Mouse (Mus musculus): ENCODE data around the gene Gm10024. TPM values are rescaled to one million over a fixed set of nuclear protein-coding genes. Genes with fewer than 3 reads are reported as not detected.
A peak's percentile ranks its signal among the peaks of the same experiment; 100 is the strongest.
"Not testable (repeated sequence)": the region's sequence is repeated elsewhere in the genome, so short reads cannot be mapped to it uniquely, and the experiment has no call there.

Gene Gm10024
- polyA plus RNA-seq, 1 experiment from 2014 or later, result 0.18 TPM

- no peaks in the 10 kb centered on the region for H3K27me3 ChIP-seq (ENCODE audit: control insufficient read depth, insufficient read depth, low read length)
- H3K4me3 ChIP-seq (ENCODE audit: low read depth, low read length), result no peak overlapping the region
- WGBS, result 75% methylated on average over 8 of the region's 8 CpGs
- ATAC-seq (ENCODE audit: low FRiP score, low TSS enrichment), result no peak
- H3K9ac ChIP-seq (ENCODE audit: low read length), result no peak overlapping the region
- no peaks in the 10 kb centered on the region for H3K4me1 ChIP-seq (replicated peaks; ENCODE audit: control insufficient read depth, insufficient read depth)
- H3K9me3 ChIP-seq (ENCODE audit: control insufficient read depth, low read length), result no peaks in the 10 kb centered on the region
- H3K36me3 ChIP-seq (ENCODE audit: control insufficient read depth, insufficient read depth, low read length), result no peaks in the 10 kb centered on the region
- TF ChIP-seq CTCF (IDR thresholded peaks at IDR 0.05; ENCODE audit: low read depth) (peak; percentile 37; the same call in 1 of the 2 replicates), EP300 (optimal IDR thresholded peaks at IDR 0.05) (no peak)
- DNase-seq (ENCODE audit: low spot score), result no peak
- H3K27ac ChIP-seq (replicated peaks), result no peak overlapping the region
- no peak overlapping the region for H3K4me2 ChIP-seq (replicated peaks; ENCODE audit: low read depth)
These were observed 13.6 kb downstream of the Gm10024 start for GRCm38 (mm10) chr10:77724855-77725254.

- Histone ChIP-seq H3K9ac (ENCODE audit: low read length) (no peak within 1 kb of the TSS), H3K4me3 (ENCODE audit: low read depth, low read length) (no peak within 1 kb of the TSS), H3K4me1 (replicated peaks; ENCODE audit: control insufficient read depth, insufficient read depth) (no peaks in the 10 kb centered on the region), H3K36me3 (ENCODE audit: control insufficient read depth, insufficient read depth, low read length) (no peaks in the 10 kb centered on the region), H3K4me2 (replicated peaks; ENCODE audit: low read depth) (no peak within 1 kb of the TSS), H3K9me3 (ENCODE audit: control insufficient read depth, low read length) (no peaks in the 10 kb centered on the region), H3K27me3 (ENCODE audit: control insufficient read depth, insufficient read depth, low read length) (no peaks in the 10 kb centered on the region), H3K27ac (replicated peaks) (no peak within 1 kb of the TSS)
- WGBS, result 35% methylated on average over 3 of the region's 3 CpGs
- no peak for DNase-seq (ENCODE audit: low spot score)
- no peak for TF ChIP-seq EP300 (optimal IDR thresholded peaks at IDR 0.05)
- no peak for TF ChIP-seq CTCF (IDR thresholded peaks at IDR 0.05; ENCODE audit: low read depth)
- ATAC-seq (ENCODE audit: low FRiP score, low TSS enrichment), result no peak
These were observed 14.9 kb downstream of the Gm10024 start, which contains the start of gene Gm10100 for GRCm38 (mm10) chr10:77726186-77726585. Gene Gm10100, plus strand, starts transcription at chr10:77726486.

- Histone ChIP-seq H3K9me3 (ENCODE audit: control insufficient read depth, low read length) (no peaks in the 10 kb centered on the region), H3K4me1 (replicated peaks; ENCODE audit: control insufficient read depth, insufficient read depth) (no peaks in the 10 kb centered on the region), H3K27ac (replicated peaks) (no peak overlapping the region), H3K27me3 (ENCODE audit: control insufficient read depth, insufficient read depth, low read length) (no peaks in the 10 kb centered on the region), H3K9ac (ENCODE audit: low read length) (no peak overlapping the region), H3K4me2 (replicated peaks; ENCODE audit: low read depth) (no peak overlapping the region), H3K36me3 (ENCODE audit: control insufficient read depth, insufficient read depth, low read length) (no peaks in the 10 kb centered on the region), H3K4me3 (ENCODE audit: low read depth, low read length) (no peak overlapping the region)
- ATAC-seq (ENCODE audit: low FRiP score, low TSS enrichment) (no peak), DNase-seq (ENCODE audit: low spot score) (no peak)
- 52% methylated on average over 4 of the region's 4 CpGs for WGBS
- TF ChIP-seq EP300 (optimal IDR thresholded peaks at IDR 0.05), result no peak
- TF ChIP-seq CTCF (IDR thresholded peaks at IDR 0.05; ENCODE audit: low read depth), result peak; percentile 47
These were observed 17.0 kb downstream of the Gm10024 start for GRCm38 (mm10) chr10:77728280-77728679.

GRCm38 (mm10) chr10:77729241-77729640 lies 18.0 kb downstream of the Gm10024 start:
- WGBS, result 45% methylated on average over 4 of the region's 4 CpGs
- DNase-seq (ENCODE audit: low spot score) (no peak), ATAC-seq (ENCODE audit: low FRiP score, low TSS enrichment) (no peak)
- Histone ChIP-seq H3K9me3 (ENCODE audit: control insufficient read depth, low read length) (no peaks in the 10 kb centered on the region), H3K4me1 (replicated peaks; ENCODE audit: control insufficient read depth, insufficient read depth) (no peaks in the 10 kb centered on the region), H3K4me3 (ENCODE audit: low read depth, low read length) (no peak overlapping the region), H3K4me2 (replicated peaks; ENCODE audit: low read depth) (no peak overlapping the region), H3K27me3 (ENCODE audit: control insufficient read depth, insufficient read depth, low read length) (no peaks in the 10 kb centered on the region), H3K27ac (replicated peaks) (no peak overlapping the region), H3K36me3 (ENCODE audit: control insufficient read depth, insufficient read depth, low read length) (no peaks in the 10 kb centered on the region), H3K9ac (ENCODE audit: low read length) (no peak overlapping the region)
- peak; percentile 56 for TF ChIP-seq CTCF (IDR thresholded peaks at IDR 0.05; ENCODE audit: low read depth)
- no peak for TF ChIP-seq EP300 (optimal IDR thresholded peaks at IDR 0.05)

GRCm38 (mm10) chr10:77735928-77736327 lies 24.7 kb downstream of the Gm10024 start:
- Histone ChIP-seq H3K4me3 (ENCODE audit: low read depth, low read length) (no peak overlapping the region), H3K4me2 (replicated peaks; ENCODE audit: low read depth) (no peak overlapping the region), H3K4me1 (replicated peaks; ENCODE audit: control insufficient read depth, insufficient read depth) (no peaks in the 10 kb centered on the region), H3K9ac (ENCODE audit: low read length) (no peak overlapping the region), H3K9me3 (ENCODE audit: control insufficient read depth, low read length) (0 out of 2 replicates have a peak, but pooled peaks cover 5% of the 10 kb centered on the region), H3K27ac (replicated peaks) (no peak overlapping the region), H3K36me3 (ENCODE audit: control insufficient read depth, insufficient read depth, low read length) (no peaks in the 10 kb centered on the region), H3K27me3 (ENCODE audit: control insufficient read depth, insufficient read depth, low read length) (no peaks in the 10 kb centered on the region)
- TF ChIP-seq CTCF (IDR thresholded peaks at IDR 0.05; ENCODE audit: low read depth) (no peak), EP300 (optimal IDR thresholded peaks at IDR 0.05) (no peak)
- ATAC-seq (ENCODE audit: low FRiP score, low TSS enrichment) (no peak), DNase-seq (ENCODE audit: low spot score) (no peak)
- 93% methylated on average over 1 of the region's 1 CpGs for WGBS

- 85% methylated on average over 4 of the region's 4 CpGs for WGBS
- no peak for TF ChIP-seq EP300 (optimal IDR thresholded peaks at IDR 0.05)
- TF ChIP-seq CTCF (IDR thresholded peaks at IDR 0.05; ENCODE audit: low read depth), result no peak
- no peak overlapping the region for H3K27ac ChIP-seq (replicated peaks)
- 0 out of 2 replicates have a peak, but pooled peaks cover 5% of the 10 kb centered on the region for H3K9me3 ChIP-seq (ENCODE audit: control insufficient read depth, low read length)
- H3K36me3 ChIP-seq (ENCODE audit: control insufficient read depth, insufficient read depth, low read length), result no peaks in the 10 kb centered on the region
- no peak for DNase-seq (ENCODE audit: low spot score)
- no peak overlapping the region for H3K4me2 ChIP-seq (replicated peaks; ENCODE audit: low read depth)
- ATAC-seq (ENCODE audit: low FRiP score, low TSS enrichment), result no peak
- H3K27me3 ChIP-seq (ENCODE audit: control insufficient read depth, insufficient read depth, low read length), result no peaks in the 10 kb centered on the region
- no peaks in the 10 kb centered on the region for H3K4me1 ChIP-seq (replicated peaks; ENCODE audit: control insufficient read depth, insufficient read depth)
- H3K9ac ChIP-seq (ENCODE audit: low read length), result no peak overlapping the region
- no peak overlapping the region for H3K4me3 ChIP-seq (ENCODE audit: low read depth, low read length)
These were observed 27.7 kb downstream of the Gm10024 start for GRCm38 (mm10) chr10:77738929-77739328.

- not testable (repeated sequence) for ATAC-seq (ENCODE audit: low FRiP score, low TSS enrichment); H3K4me1 ChIP-seq (replicated peaks; ENCODE audit: control insufficient read depth, insufficient read depth); H3K4me3 ChIP-seq (ENCODE audit: low read depth, low read length); H3K27me3 ChIP-seq (ENCODE audit: control insufficient read depth, insufficient read depth, low read length); H3K36me3 ChIP-seq (ENCODE audit: control insufficient read depth, insufficient read depth, low read length); H3K4me2 ChIP-seq (replicated peaks; ENCODE audit: low read depth); H3K9ac ChIP-seq (ENCODE audit: low read length); H3K27ac ChIP-seq (replicated peaks); DNase-seq (ENCODE audit: low spot score); H3K9me3 ChIP-seq (ENCODE audit: control insufficient read depth, low read length)
- 72% methylated on average over 4 of the region's 5 CpGs for WGBS
These were observed 30.8 kb downstream of the Gm10024 start, which contains the start of gene Gm18596 for GRCm38 (mm10) chr10:77741924-77742688. Gene Gm18596, minus strand, starts transcription at chr10:77742638.

GRCm38 (mm10) chr10:77750686-77751085 lies 39.4 kb downstream of the Gm10024 start:
- H3K4me3 ChIP-seq (ENCODE audit: low read depth, low read length); ATAC-seq (ENCODE audit: low FRiP score, low TSS enrichment); H3K36me3 ChIP-seq (ENCODE audit: control insufficient read depth, insufficient read depth, low read length); H3K4me1 ChIP-seq (replicated peaks; ENCODE audit: control insufficient read depth, insufficient read depth); H3K9ac ChIP-seq (ENCODE audit: low read length); H3K27ac ChIP-seq (replicated peaks); H3K9me3 ChIP-seq (ENCODE audit: control insufficient read depth, low read length); H3K27me3 ChIP-seq (ENCODE audit: control insufficient read depth, insufficient read depth, low read length); H3K4me2 ChIP-seq (replicated peaks; ENCODE audit: low read depth); DNase-seq (ENCODE audit: low spot score): not testable (repeated sequence)
- WGBS, result 75% methylated on average over 1 of the region's 1 CpGs

Data from stomach, postnatal 0 days (tissue).